Mouse (Mus musculus): ENCODE measurements at regions not wholly inside any gene's neighbourhood (a gene's known extent, or its start where the extent isn't known, plus 50 kb on each side); places are given as distances from the start of the nearest gene placed in this dataset.

GRCm38 (mm10) chr8:89649207-89649890 lies 605.4 kb upstream of the Sall1 start:
- Histone ChIP-seq H3K4me3 (ENCODE audit: low read depth, low read length) (no peak overlapping the region), H3K9ac (ENCODE audit: low read depth, low read length) (no peak overlapping the region), H3K27ac (ENCODE audit: low read length) (no peak overlapping the region), H3K4me1 (ENCODE audit: control insufficient read depth, insufficient read depth, low read length) (no peaks in the 10 kb centered on the region), H3K9me3 (replicated peaks; ENCODE audit: control insufficient read depth, low read length, poor library complexity, severe bottlenecking) (no peaks in the 10 kb centered on the region), H3K4me2 (ENCODE audit: low read length) (no peak overlapping the region), H3K27me3 (ENCODE audit: control insufficient read depth, insufficient read depth, low read depth, low read length) (no peaks in the 10 kb centered on the region), H3K36me3 (ENCODE audit: control insufficient read depth, insufficient read depth, low read length) (no peaks in the 10 kb centered on the region)
- WGBS: 71% methylated on average over 5 of the region's 5 CpGs
- no peak for ATAC-seq

GRCm38 (mm10) chr8:89646946-89647345 lies 603.0 kb upstream of the Sall1 start:
- ATAC-seq: no peak
- Histone ChIP-seq H3K9me3 (replicated peaks; ENCODE audit: control insufficient read depth, low read length, poor library complexity, severe bottlenecking) (no peaks in the 10 kb centered on the region), H3K4me3 (ENCODE audit: low read depth, low read length) (no peak overlapping the region), H3K4me1 (ENCODE audit: control insufficient read depth, insufficient read depth, low read length) (no peaks in the 10 kb centered on the region), H3K27me3 (ENCODE audit: control insufficient read depth, insufficient read depth, low read depth, low read length) (no peaks in the 10 kb centered on the region), H3K36me3 (ENCODE audit: control insufficient read depth, insufficient read depth, low read length) (no peaks in the 10 kb centered on the region), H3K9ac (ENCODE audit: low read depth, low read length) (no peak overlapping the region), H3K4me2 (ENCODE audit: low read length) (no peak overlapping the region), H3K27ac (ENCODE audit: low read length) (no peak overlapping the region)
- WGBS: 97% methylated on average over 5 of the region's 5 CpGs

- ATAC-seq: no peak
- Histone ChIP-seq H3K9ac (ENCODE audit: low read depth, low read length) (no peak overlapping the region), H3K27me3 (ENCODE audit: control insufficient read depth, insufficient read depth, low read depth, low read length) (no peaks in the 10 kb centered on the region), H3K27ac (ENCODE audit: low read length) (no peak overlapping the region), H3K36me3 (ENCODE audit: control insufficient read depth, insufficient read depth, low read length) (no peaks in the 10 kb centered on the region), H3K4me1 (ENCODE audit: control insufficient read depth, insufficient read depth, low read length) (no peaks in the 10 kb centered on the region), H3K4me2 (ENCODE audit: low read length) (no peak overlapping the region), H3K4me3 (ENCODE audit: low read depth, low read length) (no peak overlapping the region), H3K9me3 (replicated peaks; ENCODE audit: control insufficient read depth, low read length, poor library complexity, severe bottlenecking) (no peaks in the 10 kb centered on the region)
- WGBS: 82% methylated on average over 5 of the region's 5 CpGs
Observed at GRCm38 (mm10) chr8:89641339-89641738, 597.4 kb upstream of the Sall1 start.

GRCm38 (mm10) chr8:89634864-89635263 lies 590.9 kb upstream of the Sall1 start:
- no peak overlapping the region for H3K4me2 ChIP-seq (ENCODE audit: low read length)
- H3K27me3 ChIP-seq (ENCODE audit: control insufficient read depth, insufficient read depth, low read depth, low read length): no peaks in the 10 kb centered on the region
- 96% methylated on average over 2 of the region's 2 CpGs for WGBS
- H3K27ac ChIP-seq (ENCODE audit: low read length): no peak overlapping the region
- H3K4me1 ChIP-seq (ENCODE audit: control insufficient read depth, insufficient read depth, low read length): peaks cover 4% of the 10 kb centered on the region; the same call in 1 of the 2 replicates
- H3K9me3 ChIP-seq (replicated peaks; ENCODE audit: control insufficient read depth, low read length, poor library complexity, severe bottlenecking): no peaks in the 10 kb centered on the region
- no peak for ATAC-seq
- H3K9ac ChIP-seq (ENCODE audit: low read depth, low read length): no peak overlapping the region
- no peaks in the 10 kb centered on the region for H3K36me3 ChIP-seq (ENCODE audit: control insufficient read depth, insufficient read depth, low read length)
- no peak overlapping the region for H3K4me3 ChIP-seq (ENCODE audit: low read depth, low read length)

- Histone ChIP-seq H3K36me3 (ENCODE audit: control insufficient read depth, insufficient read depth, low read length) (no peaks in the 10 kb centered on the region), H3K4me3 (ENCODE audit: low read depth, low read length) (no peak overlapping the region), H3K27me3 (ENCODE audit: control insufficient read depth, insufficient read depth, low read depth, low read length) (no peaks in the 10 kb centered on the region), H3K9me3 (replicated peaks; ENCODE audit: control insufficient read depth, low read length, poor library complexity, severe bottlenecking) (no peaks in the 10 kb centered on the region), H3K4me1 (ENCODE audit: control insufficient read depth, insufficient read depth, low read length) (peaks cover 4% of the 10 kb centered on the region; the same call in 1 of the 2 replicates), H3K27ac (ENCODE audit: low read length) (no peak overlapping the region), H3K4me2 (ENCODE audit: low read length) (no peak overlapping the region), H3K9ac (ENCODE audit: low read depth, low read length) (no peak overlapping the region)
- no peak for ATAC-seq
- 61% methylated on average over 5 of the region's 5 CpGs for WGBS
Observed at GRCm38 (mm10) chr8:89632304-89632703, 588.3 kb upstream of the Sall1 start.

- no peak overlapping the region for H3K4me2 ChIP-seq (ENCODE audit: low read length)
- 85% methylated on average over 3 of the region's 3 CpGs for WGBS
- no peaks in the 10 kb centered on the region for H3K27me3 ChIP-seq (ENCODE audit: control insufficient read depth, insufficient read depth, low read depth, low read length)
- no peak for ATAC-seq
- no peak overlapping the region for H3K4me3 ChIP-seq (ENCODE audit: low read depth, low read length)
- peaks cover 4% of the 10 kb centered on the region; the same call in 1 of the 2 replicates for H3K4me1 ChIP-seq (ENCODE audit: control insufficient read depth, insufficient read depth, low read length)
- no peak overlapping the region for H3K9ac ChIP-seq (ENCODE audit: low read depth, low read length)
- no peaks in the 10 kb centered on the region for H3K36me3 ChIP-seq (ENCODE audit: control insufficient read depth, insufficient read depth, low read length)
- no peak overlapping the region for H3K27ac ChIP-seq (ENCODE audit: low read length)
- no peaks in the 10 kb centered on the region for H3K9me3 ChIP-seq (replicated peaks; ENCODE audit: control insufficient read depth, low read length, poor library complexity, severe bottlenecking)
Observed at GRCm38 (mm10) chr8:89630540-89630939, 586.6 kb upstream of the Sall1 start.

GRCm38 (mm10) chr8:89618089-89618488 lies 574.1 kb upstream of the Sall1 start:
- Histone ChIP-seq H3K27ac (ENCODE audit: low read length) (no peak overlapping the region), H3K4me3 (ENCODE audit: low read depth, low read length) (no peak overlapping the region), H3K9ac (ENCODE audit: low read depth, low read length) (no peak overlapping the region), H3K9me3 (replicated peaks; ENCODE audit: control insufficient read depth, low read length, poor library complexity, severe bottlenecking) (no peaks in the 10 kb centered on the region), H3K36me3 (ENCODE audit: control insufficient read depth, insufficient read depth, low read length) (no peaks in the 10 kb centered on the region), H3K4me1 (ENCODE audit: control insufficient read depth, insufficient read depth, low read length) (no peaks in the 10 kb centered on the region), H3K4me2 (ENCODE audit: low read length) (no peak overlapping the region), H3K27me3 (ENCODE audit: control insufficient read depth, insufficient read depth, low read depth, low read length) (no peaks in the 10 kb centered on the region)
- 82% methylated on average over 7 of the region's 7 CpGs for WGBS
- ATAC-seq: no peak

GRCm38 (mm10) chr8:89615863-89616558 lies 572.0 kb upstream of the Sall1 start:
- ATAC-seq: no peak
- no peak overlapping the region for H3K4me2 ChIP-seq (ENCODE audit: low read length)
- H3K4me3 ChIP-seq (ENCODE audit: low read depth, low read length): no peak overlapping the region
- 73% methylated on average over 8 of the region's 8 CpGs for WGBS
- no peaks in the 10 kb centered on the region for H3K9me3 ChIP-seq (replicated peaks; ENCODE audit: control insufficient read depth, low read length, poor library complexity, severe bottlenecking)
- H3K4me1 ChIP-seq (ENCODE audit: control insufficient read depth, insufficient read depth, low read length): no peaks in the 10 kb centered on the region
- H3K36me3 ChIP-seq (ENCODE audit: control insufficient read depth, insufficient read depth, low read length): no peaks in the 10 kb centered on the region
- no peaks in the 10 kb centered on the region for H3K27me3 ChIP-seq (ENCODE audit: control insufficient read depth, insufficient read depth, low read depth, low read length)
- H3K9ac ChIP-seq (ENCODE audit: low read depth, low read length): no peak overlapping the region
- no peak overlapping the region for H3K27ac ChIP-seq (ENCODE audit: low read length)

GRCm38 (mm10) chr8:89609074-89609473 lies 565.1 kb upstream of the Sall1 start:
- ATAC-seq: no peak

More at GRCm38 (mm10) chr8:89609074-89609473, 565.1 kb upstream of the Sall1 start:
- 59% methylated on average over 4 of the region's 4 CpGs for WGBS
- Histone ChIP-seq H3K9ac (ENCODE audit: low read depth, low read length) (no peak overlapping the region), H3K9me3 (replicated peaks; ENCODE audit: control insufficient read depth, low read length, poor library complexity, severe bottlenecking) (no peaks in the 10 kb centered on the region), H3K27me3 (ENCODE audit: control insufficient read depth, insufficient read depth, low read depth, low read length) (no peaks in the 10 kb centered on the region), H3K36me3 (ENCODE audit: control insufficient read depth, insufficient read depth, low read length) (no peaks in the 10 kb centered on the region), H3K4me3 (ENCODE audit: low read depth, low read length) (no peak overlapping the region), H3K4me1 (ENCODE audit: control insufficient read depth, insufficient read depth, low read length) (no peaks in the 10 kb centered on the region), H3K4me2 (ENCODE audit: low read length) (no peak overlapping the region), H3K27ac (ENCODE audit: low read length) (no peak overlapping the region)
